Mouse (Mus musculus) forebrain, embryonic 14.5 days (tissue): ENCODE measurements at regions not wholly inside any gene's neighbourhood (a gene's known extent, or its start where the extent isn't known, plus 50 kb on each side); places are given as distances from the start of the nearest gene placed in this dataset.

Source experiments
- ATAC-seq: fragments of 200-750 bp; cut with Nextera tagmentation; 2 replicates; pipeline ENCODE4 v1.8.0; 2017; ENCODE audit warnings: mild to moderate bottlenecking, moderate library complexity
- DNase-seq: peaks from one replicate; pipeline ENCODE4 v3.0.0-alpha.2; 2015; ENCODE audit warnings: low spot score
- H3K27ac ChIP-seq: fragments of 300-500 bp; sonication (generic); 2 replicates; pipeline ENCODE4 v1.5.1; 2014; ENCODE audit warnings: low read depth, mild to moderate bottlenecking, control low read depth, low read length, moderate library complexity
- H3K27me3 ChIP-seq: fragments of 300-500 bp; sonication (generic); replicated peaks from 2 replicates; pipeline ENCODE4 v1.6.1; 2014; ENCODE audit warnings: low read length, control low read depth, mixed read lengths; ENCODE audit not compliant: control insufficient read depth, insufficient read depth
- H3K36me3 ChIP-seq: fragments of 300-500 bp; sonication (generic); 2 replicates; pipeline ENCODE4 v1.6.1; 2014; ENCODE audit warnings: low read length, control low read depth; ENCODE audit not compliant: control insufficient read depth, insufficient read depth
- H3K4me1 ChIP-seq: fragments of 300-500 bp; sonication (generic); 2 replicates; pipeline ENCODE4 v1.6.1; 2014; ENCODE audit warnings: antibody characterized with exemption, low read length, control low read depth; ENCODE audit not compliant: control insufficient read depth, insufficient read depth
- H3K4me2 ChIP-seq: fragments of 300-500 bp; sonication (generic); 2 replicates; pipeline ENCODE4 v1.6.1; 2014; ENCODE audit warnings: mild to moderate bottlenecking, control low read depth, low read length
- H3K4me3 ChIP-seq: fragments of 300-500 bp; sonication (generic); 2 replicates; pipeline ENCODE4 v1.5.1; 2014; ENCODE audit warnings: low read depth, low read length, control low read depth
- H3K9ac ChIP-seq: fragments of 300-500 bp; sonication (generic); 2 replicates; pipeline ENCODE4 v1.6.1; 2014; ENCODE audit warnings: mild to moderate bottlenecking, low read length, control low read depth, moderate library complexity
- H3K9me3 ChIP-seq: fragments of 300-500 bp; sonication (generic); replicated peaks from 2 replicates; pipeline ENCODE4 v1.6.1; 2016; ENCODE audit warnings: low read length, control low read depth, mixed read lengths; ENCODE audit not compliant: control insufficient read depth
- WGBS: fragments of 180-500 bp; shearing (Covaris S2); extraction: QIAGEN DNeasy Blood & Tissue Kit; methylation state at CpG from one replicate; pipeline ENCODE4 v1.1.7; 2014; 5-methylcytosine and 5-hydroxymethylcytosine counted together

- no peak overlapping the region for H3K9ac ChIP-seq
- DNase-seq = no peak
- no peaks in the 10 kb centered on the region for H3K9me3 ChIP-seq
- no peak overlapping the region for H3K27ac ChIP-seq
- no peak overlapping the region for H3K4me2 ChIP-seq
- H3K4me1 ChIP-seq = no peaks in the 10 kb centered on the region
- H3K27me3 ChIP-seq = no peaks in the 10 kb centered on the region
- WGBS = 57% methylated on average over 5 of the region's 5 CpGs
- H3K36me3 ChIP-seq = no peaks in the 10 kb centered on the region
- ATAC-seq = no peak
- no peak overlapping the region for H3K4me3 ChIP-seq
Observed at GRCm38 (mm10) chr5:101163112-101163511, 317.6 kb downstream of the Gpat3 start.

- Histone ChIP-seq H3K27me3 (no peaks in the 10 kb centered on the region), H3K9me3 (no peaks in the 10 kb centered on the region), H3K4me2 (no peak overlapping the region), H3K4me1 (no peaks in the 10 kb centered on the region), H3K36me3 (no peaks in the 10 kb centered on the region), H3K4me3 (no peak overlapping the region), H3K27ac (no peak overlapping the region), H3K9ac (no peak overlapping the region)
- 70% methylated on average over 1 of the region's 1 CpGs for WGBS
- ATAC-seq = no peak
- no peak for DNase-seq
Observed at GRCm38 (mm10) chr5:101157416-101157815, 311.9 kb downstream of the Gpat3 start.

GRCm38 (mm10) chr5:101146345-101146744, 300.8 kb downstream of the Gpat3 start:
- DNase-seq (no peak), ATAC-seq (no peak)
- Histone ChIP-seq H3K9ac (no peak overlapping the region), H3K4me2 (no peak overlapping the region), H3K9me3 (no peaks in the 10 kb centered on the region), H3K36me3 (no peaks in the 10 kb centered on the region), H3K27me3 (no peaks in the 10 kb centered on the region), H3K4me1 (no peaks in the 10 kb centered on the region), H3K27ac (no peak overlapping the region), H3K4me3 (no peak overlapping the region)
- WGBS = 46% methylated on average over 3 of the region's 3 CpGs

- H3K4me3 ChIP-seq = no peak overlapping the region
- DNase-seq = no peak
- no peaks in the 10 kb centered on the region for H3K27me3 ChIP-seq
- no peak overlapping the region for H3K9ac ChIP-seq
- H3K36me3 ChIP-seq = no peaks in the 10 kb centered on the region
- no peak overlapping the region for H3K4me2 ChIP-seq
- no peak for ATAC-seq
- 16% methylated on average over 5 of the region's 5 CpGs for WGBS
- no peaks in the 10 kb centered on the region for H3K9me3 ChIP-seq
- no peak overlapping the region for H3K27ac ChIP-seq
- H3K4me1 ChIP-seq = no peaks in the 10 kb centered on the region
Observed at GRCm38 (mm10) chr5:101124941-101125453, 279.5 kb downstream of the Gpat3 start.

- DNase-seq (no peak), ATAC-seq (no peak)
- 93% methylated on average over 6 of the region's 6 CpGs for WGBS
- no peak overlapping the region for H3K4me2 ChIP-seq
- no peaks in the 10 kb centered on the region for H3K36me3 ChIP-seq
- no peak overlapping the region for H3K4me3 ChIP-seq
- H3K27me3 ChIP-seq = no peaks in the 10 kb centered on the region
- H3K27ac ChIP-seq = no peak overlapping the region
- no peak overlapping the region for H3K9ac ChIP-seq
- H3K4me1 ChIP-seq = no peaks in the 10 kb centered on the region
- H3K9me3 ChIP-seq = no peaks in the 10 kb centered on the region
Observed at GRCm38 (mm10) chr5:101122914-101123313, 277.4 kb downstream of the Gpat3 start.

- WGBS = 62% methylated on average over 5 of the region's 5 CpGs
- ATAC-seq = no peak
- H3K4me2 ChIP-seq = no peak overlapping the region
- no peaks in the 10 kb centered on the region for H3K27me3 ChIP-seq
- no peak overlapping the region for H3K9ac ChIP-seq
- no peaks in the 10 kb centered on the region for H3K36me3 ChIP-seq
- DNase-seq = no peak
- H3K9me3 ChIP-seq = no peaks in the 10 kb centered on the region
- no peak overlapping the region for H3K4me3 ChIP-seq
- H3K4me1 ChIP-seq = no peaks in the 10 kb centered on the region
- H3K27ac ChIP-seq = no peak overlapping the region
Observed at GRCm38 (mm10) chr5:101120509-101121201, 275.1 kb downstream of the Gpat3 start.

- H3K4me2 ChIP-seq = no peak overlapping the region
- DNase-seq = peak; percentile 21
- ATAC-seq = no peak
- H3K4me3 ChIP-seq = no peak overlapping the region
- H3K4me1 ChIP-seq = peaks cover 5% of the 10 kb centered on the region; the same call in 1 of the 2 replicates
- WGBS = 39% methylated on average over 7 of the region's 7 CpGs
- no peaks in the 10 kb centered on the region for H3K27me3 ChIP-seq
- H3K27ac ChIP-seq = no peak overlapping the region
- no peaks in the 10 kb centered on the region for H3K9me3 ChIP-seq
- no peak overlapping the region for H3K9ac ChIP-seq
- no peaks in the 10 kb centered on the region for H3K36me3 ChIP-seq
Observed at GRCm38 (mm10) chr5:101112151-101112769, 266.7 kb downstream of the Gpat3 start.

GRCm38 (mm10) chr5:101111619-101112018, 266.1 kb downstream of the Gpat3 start:
- Histone ChIP-seq H3K36me3 (no peaks in the 10 kb centered on the region), H3K27ac (no peak overlapping the region), H3K27me3 (no peaks in the 10 kb centered on the region), H3K9me3 (no peaks in the 10 kb centered on the region), H3K4me1 (peaks cover 5% of the 10 kb centered on the region; the same call in 1 of the 2 replicates), H3K4me3 (no peak overlapping the region), H3K4me2 (no peak overlapping the region), H3K9ac (no peak overlapping the region)
- WGBS = 56% methylated on average over 4 of the region's 4 CpGs
- ATAC-seq = no peak
- no peak for DNase-seq

GRCm38 (mm10) chr5:101100975-101101699, 255.6 kb downstream of the Gpat3 start:
- no peaks in the 10 kb centered on the region for H3K36me3 ChIP-seq
- no peaks in the 10 kb centered on the region for H3K4me1 ChIP-seq
- no peak overlapping the region for H3K27ac ChIP-seq
- no peaks in the 10 kb centered on the region for H3K27me3 ChIP-seq
- WGBS = 87% methylated on average over 11 of the region's 11 CpGs
- H3K4me3 ChIP-seq = no peak overlapping the region
- no peak for DNase-seq
- H3K9ac ChIP-seq = no peak overlapping the region
- no peak overlapping the region for H3K4me2 ChIP-seq
- no peak for ATAC-seq
- no peaks in the 10 kb centered on the region for H3K9me3 ChIP-seq
